Mouse (Mus musculus) lung, postnatal 25 days (tissue): Measurements from ENCODE around the gene Zkscan6.
A peak's percentile ranks its signal among the peaks of the same experiment; 100 is the strongest.

Experiments used
- DNase-seq: peaks from one replicate; pipeline ENCODE4 v3.0.0; 2022; ENCODE audit warnings: low spot score

The Zkscan6 gene

DNA sequence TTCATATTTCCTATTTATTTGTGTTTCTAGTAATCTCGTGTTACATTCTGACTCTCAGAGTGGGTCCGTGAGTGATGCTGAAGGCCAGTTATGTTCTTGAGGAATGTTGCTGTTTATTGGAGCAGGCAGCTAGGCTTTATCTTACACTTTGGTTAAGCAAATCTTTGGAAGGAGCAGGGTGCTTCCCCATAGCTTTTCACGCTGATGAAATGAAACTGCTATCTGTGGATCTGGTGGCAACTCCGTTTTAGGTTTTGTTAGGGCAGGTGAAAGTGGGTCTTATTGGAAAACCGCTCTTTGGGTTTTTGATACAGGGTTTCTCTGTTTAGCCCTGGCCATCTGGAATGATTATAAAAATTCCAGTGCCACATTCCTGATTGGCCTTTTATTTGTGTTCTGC lies 5.1 kb downstream of the Zkscan6 start:
- no peak for DNase-seq

DNA sequence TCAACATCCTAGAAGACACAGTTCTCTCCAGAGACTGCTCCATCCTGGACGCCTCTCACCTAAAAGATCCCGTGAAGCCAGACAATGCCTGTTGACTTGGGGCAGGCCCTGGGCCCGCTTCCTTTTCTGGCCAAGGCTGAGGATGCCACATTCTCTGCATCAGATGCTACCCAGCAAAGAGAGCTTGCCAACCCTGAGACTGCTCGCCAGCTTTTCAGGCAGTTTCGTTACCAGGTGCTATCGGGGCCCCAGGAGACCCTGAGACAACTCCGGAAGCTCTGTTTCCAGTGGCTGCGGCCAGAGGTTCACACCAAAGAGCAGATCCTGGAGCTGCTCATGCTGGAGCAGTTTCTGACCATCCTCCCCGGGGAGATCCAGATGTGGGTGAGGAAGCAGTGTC lies 7.4 kb downstream of the Zkscan6 start:
- no peak for DNase-seq

DNA sequence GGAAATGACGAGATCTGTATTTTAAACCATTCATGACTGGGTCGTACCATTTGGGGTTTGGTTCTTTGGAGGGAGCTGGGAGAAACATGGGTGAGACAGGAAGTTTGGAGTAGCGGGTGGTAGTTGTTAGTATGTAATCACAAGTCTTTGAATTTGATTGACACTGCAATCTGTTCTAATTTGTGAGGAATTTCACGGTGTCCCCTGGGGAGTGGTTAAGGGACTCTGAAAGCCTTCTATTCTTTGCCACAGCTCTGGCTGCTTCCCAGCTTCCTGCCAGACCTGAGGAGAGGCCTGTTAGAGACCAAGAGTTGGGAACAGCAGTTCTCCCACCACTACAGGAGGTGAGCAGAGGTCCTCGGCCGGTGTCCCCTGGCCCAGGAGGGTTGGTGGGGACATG lies 9.3 kb downstream of the Zkscan6 start:
- DNase-seq, result no peak

GRCm38 (mm10) chr11:65818193-65818592 lies 11.2 kb downstream of the Zkscan6 start:
- no peak for DNase-seq

DNA sequence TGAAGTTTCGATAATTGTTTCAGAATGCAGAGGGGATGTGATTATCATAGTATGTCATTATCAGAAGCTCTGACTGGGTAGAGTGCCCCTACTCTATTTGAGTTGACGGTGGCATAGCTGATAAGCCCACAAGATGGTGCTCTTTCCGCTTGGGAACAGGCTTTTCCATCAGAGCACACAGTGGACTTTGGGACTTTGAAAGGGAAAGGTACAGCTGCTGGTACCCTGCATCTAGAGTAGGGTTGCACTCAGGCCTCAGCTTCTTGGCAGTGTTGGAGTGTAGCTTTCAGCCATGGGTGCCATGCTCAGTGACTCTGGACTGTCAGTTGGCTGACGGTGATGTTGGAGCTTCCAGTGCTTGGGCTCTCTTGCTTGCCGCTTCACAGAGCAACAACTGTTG lies 13.3 kb downstream of the Zkscan6 start:
- no peak for DNase-seq

DNA sequence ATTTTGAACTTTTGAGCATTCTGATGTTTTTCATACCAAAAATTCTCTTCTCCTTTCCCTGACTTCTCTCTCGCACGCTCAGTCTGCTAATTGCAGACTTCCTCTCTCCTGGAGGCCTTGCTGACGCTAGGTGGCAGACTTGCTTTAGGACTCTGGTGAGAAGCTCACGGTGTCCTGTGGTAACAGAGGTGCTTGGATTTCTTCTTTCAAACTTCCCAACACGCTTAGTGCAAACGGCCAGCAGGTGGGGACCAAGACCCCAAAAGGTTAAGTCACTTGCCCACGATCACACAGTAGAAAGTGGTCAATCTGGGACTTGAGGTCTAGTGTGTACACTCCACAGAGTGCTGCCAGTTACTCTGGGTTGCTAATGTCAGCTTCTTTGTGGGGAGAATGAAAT lies 13.9 kb downstream of the Zkscan6 start:
- DNase-seq, result peak; percentile 54

DNA sequence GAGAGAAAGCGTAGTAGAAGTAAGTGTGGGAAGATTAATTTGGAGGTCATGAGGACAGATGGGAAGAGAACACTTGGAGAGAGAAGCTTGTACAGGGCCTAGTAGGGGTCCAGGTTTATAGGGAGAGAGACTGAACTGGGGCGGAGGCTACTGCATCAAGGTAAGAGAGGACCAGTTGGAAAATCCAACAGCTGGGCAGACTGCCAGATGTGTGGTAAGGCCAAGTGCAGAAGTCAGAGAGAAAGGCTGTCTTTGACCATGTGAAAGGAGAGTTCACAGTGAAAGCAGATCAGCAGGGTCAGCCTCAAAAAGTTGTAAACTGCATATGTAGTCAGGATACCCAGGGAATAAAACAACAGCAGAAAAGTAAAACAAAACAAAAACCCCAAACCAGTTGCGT lies 17.6 kb downstream of the Zkscan6 start:
- DNase-seq, result no peak

- DNase-seq, result peak; percentile 17
These were observed 32.0 kb downstream of the Zkscan6 start for GRCm38 (mm10) chr11:65838999-65839398.

DNA sequence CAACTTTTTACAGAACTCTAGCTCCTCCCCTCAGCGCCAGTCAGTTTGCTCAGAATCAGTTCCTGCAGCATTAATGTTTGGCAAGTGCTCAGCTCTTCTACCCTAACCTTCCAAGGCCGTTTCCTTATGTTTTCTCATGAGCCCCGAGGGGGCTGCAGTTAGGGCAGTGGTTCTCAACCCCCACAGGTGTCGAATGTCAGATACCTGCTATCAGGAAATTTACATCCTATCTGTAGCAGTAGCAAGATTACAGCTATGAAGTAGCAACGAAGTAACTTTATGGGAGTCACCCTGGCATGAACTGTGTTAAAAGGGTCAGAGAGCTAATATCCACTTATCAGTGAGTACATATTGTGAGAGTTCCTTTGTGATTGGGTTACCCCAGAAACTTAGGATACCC lies 39.5 kb downstream of the Zkscan6 start:
- DNase-seq, result no peak

DNA sequence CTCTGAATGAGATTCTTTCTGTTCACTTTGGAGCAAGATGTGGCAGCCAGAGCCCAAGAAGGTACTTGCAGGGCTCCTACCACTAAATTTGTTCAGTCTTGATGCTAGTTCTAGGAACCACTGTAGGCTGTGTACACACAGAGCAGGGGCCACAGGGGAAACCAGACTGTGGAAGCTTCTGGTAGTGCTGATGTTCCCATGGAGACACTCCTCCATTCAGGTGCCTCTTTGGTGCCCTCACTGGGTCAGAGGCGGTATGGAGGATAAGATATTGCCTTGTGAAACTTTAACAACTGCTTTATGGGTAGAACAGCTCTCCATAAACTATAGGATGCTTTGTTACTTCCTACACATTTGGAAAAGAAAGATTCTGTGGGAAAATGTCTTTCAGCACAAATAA lies 45.1 kb downstream of the Zkscan6 start:
- DNase-seq, result peak; percentile 2

- no peak for DNase-seq
These were observed 54.5 kb downstream of the Zkscan6 start for GRCm38 (mm10) chr11:65861476-65861875.

DNA sequence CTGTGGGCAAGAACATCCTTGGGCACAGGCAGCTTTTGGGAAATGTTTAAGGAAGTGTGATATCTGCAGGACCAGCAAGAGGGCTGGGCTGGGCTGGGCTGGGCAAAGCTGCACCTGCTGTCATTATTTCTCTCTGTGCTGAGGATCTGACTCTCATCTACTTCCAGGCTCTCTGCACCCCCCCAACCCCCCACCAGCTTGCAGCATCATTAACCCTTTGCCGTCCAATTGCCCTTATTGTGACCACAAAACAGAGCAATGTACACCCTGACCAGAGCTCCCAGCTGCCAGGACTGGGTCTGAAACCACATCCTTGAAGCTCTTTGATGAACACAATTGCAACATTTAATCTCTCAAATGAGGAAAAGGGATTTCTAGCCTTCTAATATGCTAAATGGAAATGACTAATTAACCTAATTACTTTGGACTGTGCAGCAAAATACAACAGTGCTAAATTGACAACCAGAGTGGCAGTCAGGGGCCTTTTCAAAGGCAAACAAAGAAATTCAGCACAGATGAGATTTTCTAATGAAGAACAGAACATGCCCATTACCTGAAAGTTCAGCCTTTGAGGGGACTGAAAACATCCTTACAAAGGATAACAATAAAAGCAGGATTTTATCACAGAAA lies 70.3 kb downstream of the Zkscan6 start:
- no peak for DNase-seq
